Mouse (Mus musculus): ENCODE results near the gene Gm43191. TPM values are rescaled to one million over a fixed set of nuclear protein-coding genes. Genes with fewer than 3 reads are reported as not detected.
"Not testable (repeated sequence)": the region's sequence is repeated elsewhere in the genome, so short reads cannot be mapped to it uniquely, and the experiment has no call there.

Gene Gm43191
- polyA plus RNA-seq, 1 experiment, result not detected

DNA sequence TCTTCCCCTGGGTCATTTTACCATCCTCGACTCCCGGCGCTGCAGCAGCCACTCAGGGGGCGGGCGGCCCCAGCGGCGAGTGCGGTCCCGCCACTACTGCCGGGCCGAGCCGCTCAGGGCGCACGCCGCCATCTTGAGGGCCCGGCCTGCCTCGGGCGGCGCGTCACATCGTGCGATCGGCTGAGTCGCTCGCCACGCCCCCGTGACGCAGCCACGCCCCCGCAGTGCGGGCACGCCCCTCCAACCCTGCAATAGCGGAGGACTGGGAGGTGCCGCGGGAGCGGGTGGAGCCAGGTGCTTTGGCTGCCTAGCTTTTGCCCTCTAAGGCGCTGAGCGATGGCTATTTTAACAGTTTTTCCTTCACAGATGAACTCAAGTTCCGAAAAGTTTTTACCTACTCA is 18.6 kb downstream of the Gm43191 start, which contains the start of gene Mfsd14a:
Gene Mfsd14a (minus strand): TSS at position 215 of the 401 bp plus-strand sequence.
- peak; percentile 94 to 99 for DNase-seq (ENCODE audit: extremely low spot score in 1 of 2, low spot score in 1 of 2)

DNA sequence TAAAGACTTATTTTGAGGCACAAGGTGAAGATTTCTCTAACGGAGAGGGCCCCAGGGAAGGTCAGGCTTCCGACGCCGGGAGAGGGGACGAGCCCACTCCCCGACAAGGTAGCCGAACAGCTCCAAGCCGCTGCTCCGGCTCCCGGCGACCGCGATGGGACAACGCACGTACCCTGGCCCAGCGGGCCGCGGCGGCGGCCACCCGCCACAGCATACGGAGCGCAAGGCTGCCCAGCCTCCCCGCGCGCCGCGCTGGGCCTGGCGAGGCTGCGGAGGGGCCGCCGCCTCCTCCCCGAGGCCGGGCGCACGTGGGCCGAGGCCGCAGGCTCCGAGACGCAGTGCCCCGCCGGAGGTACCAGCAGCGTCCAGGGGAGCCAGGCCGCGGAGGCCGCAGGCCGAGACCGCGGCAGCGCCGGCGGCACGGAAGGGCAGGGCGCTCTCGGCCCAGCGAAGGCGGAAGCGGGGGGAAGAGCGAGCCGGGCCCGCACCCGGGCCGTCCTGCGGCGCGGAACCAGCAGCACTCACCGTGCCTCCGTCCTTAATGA is 19.1 kb downstream of the Gm43191 start:
- no peak for DNase-seq (ENCODE audit: extremely low spot score in 1 of 2, low spot score in 1 of 2)

DNA sequence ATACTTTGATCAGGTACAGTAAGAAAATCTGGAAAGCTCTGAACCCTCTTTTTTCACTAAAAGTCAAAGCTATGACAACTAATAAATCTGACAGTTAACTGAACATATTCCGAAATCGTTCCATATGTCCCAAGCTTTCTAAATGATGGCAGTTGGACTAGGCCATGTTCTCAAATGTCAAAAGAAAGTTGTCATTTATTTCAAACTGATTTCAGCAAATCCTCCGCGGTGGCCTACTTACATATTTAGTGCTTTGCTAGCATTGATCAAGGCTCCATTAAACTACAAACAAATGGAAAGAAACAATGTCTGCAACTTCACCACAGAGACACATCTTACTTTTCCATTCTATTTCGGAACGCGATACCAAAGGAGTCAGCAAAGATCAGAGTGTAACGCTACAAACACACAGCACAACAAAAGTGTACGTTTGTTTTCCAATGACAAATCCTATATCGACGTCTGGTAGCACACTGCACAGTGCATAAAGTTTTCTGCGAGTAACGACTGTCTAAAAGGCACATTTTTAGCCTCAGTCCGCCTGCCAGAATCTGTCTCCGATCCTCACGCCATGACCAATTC is 19.7 kb downstream of the Gm43191 start:
- no peak for DNase-seq (ENCODE audit: extremely low spot score in 1 of 2, low spot score in 1 of 2)

- DNase-seq (ENCODE audit: extremely low spot score in 1 of 2, low spot score in 1 of 2), result no peak
These were observed 21.1 kb downstream of the Gm43191 start for GRCm38 (mm10) chr3:116659856-116660430.

DNA sequence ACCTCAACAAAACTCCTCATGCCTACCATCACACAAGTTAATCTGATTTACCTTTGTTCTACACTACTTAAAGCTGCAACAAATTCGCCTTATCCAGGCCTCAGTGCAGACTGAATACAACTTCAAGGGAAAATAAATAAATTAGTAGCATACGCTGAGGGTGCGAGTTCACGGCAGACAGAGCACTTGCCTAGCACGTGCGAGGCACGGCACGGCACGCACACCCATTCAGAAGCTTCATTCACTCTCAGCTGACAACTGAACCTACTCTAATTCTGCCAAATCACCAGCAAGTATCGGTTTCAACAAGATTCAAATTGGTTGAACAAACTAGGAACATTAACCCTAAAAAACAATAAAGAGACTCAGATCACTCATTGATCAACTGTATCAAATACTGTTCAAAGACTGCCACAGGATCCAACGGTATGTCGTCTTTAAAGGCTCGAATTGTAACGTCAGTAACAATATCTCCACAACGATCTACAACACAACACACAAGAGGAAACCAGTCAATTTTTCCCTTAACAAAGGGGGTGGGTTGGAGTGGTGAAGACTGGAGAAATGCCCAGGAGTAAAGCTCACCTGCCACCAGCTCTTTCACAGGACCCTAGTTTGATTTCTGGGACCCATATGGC is 22.0 kb downstream of the Gm43191 start:
- DNase-seq (ENCODE audit: extremely low spot score in 1 of 2, low spot score in 1 of 2), result no peak

DNA sequence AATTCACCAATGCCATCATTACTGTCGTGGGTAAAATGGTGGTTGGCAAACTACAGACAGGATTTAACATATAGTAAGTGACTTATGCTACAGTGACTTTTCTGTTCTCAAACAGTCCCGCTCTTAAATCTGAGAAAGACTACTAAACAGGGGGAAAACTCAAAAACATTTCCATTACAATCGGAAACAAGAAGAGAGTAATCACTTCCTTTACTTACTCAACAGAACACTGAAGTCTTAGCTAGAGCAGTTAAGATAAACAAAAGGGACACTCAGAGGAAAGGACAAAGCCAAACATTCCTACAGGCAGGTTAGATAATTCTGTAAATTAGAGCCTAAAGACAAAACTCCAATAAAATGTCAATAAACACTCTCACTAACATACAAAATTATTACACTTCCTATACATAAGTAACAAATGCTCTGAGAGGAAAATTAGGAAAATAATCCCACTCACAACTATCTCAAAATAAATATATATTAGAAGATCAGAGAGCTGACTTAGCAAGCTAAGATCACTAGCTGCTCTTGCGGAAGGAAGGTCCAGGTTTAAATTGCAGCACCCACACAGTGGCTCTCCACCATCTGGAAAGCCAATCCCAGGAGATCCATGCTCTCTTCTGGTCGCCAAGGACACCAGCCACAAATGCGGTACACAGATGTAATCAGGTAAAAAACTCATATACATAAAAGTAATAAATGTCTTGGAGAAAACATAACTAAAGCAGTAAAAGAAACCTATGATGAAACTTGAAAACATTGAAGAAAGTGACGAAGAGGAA is 24.7 kb downstream of the Gm43191 start:
- no peak for DNase-seq (ENCODE audit: extremely low spot score in 1 of 2, low spot score in 1 of 2)

- not testable (repeated sequence) for DNase-seq (ENCODE audit: extremely low spot score in 1 of 2, low spot score in 1 of 2)
These were observed 27.0 kb downstream of the Gm43191 start for GRCm38 (mm10) chr3:116654051-116654450.

DNA sequence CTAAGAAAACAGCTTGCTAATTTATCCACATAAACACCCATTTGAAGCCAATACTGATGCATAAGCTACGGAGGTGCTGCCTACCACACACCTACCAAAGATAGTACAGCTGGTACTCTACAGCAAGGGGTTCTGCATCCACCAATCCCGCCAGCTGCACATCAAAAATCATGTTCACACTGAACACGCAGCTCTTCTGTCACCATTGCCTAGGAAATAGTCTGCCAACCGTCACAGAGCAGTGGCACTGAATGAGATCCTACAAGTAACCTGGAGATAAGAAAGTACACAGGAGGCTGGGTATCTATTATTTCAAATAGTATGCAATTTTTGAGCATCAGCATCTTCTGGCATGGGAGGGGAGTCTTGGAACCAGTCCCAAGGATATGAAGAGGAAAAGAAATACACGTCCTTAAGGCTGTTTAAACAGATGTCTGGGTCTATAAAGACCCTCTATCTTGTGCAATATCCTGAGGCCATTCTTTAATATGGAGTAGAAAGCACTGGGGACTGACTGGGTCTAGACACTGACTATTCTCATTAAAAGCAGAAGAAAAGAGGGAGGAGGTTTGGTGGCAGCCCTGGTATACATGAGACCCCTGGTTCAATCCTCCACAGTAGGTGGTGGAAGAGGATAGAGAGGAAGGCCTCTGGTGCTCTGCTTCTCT is 27.6 kb downstream of the Gm43191 start:
- DNase-seq (ENCODE audit: extremely low spot score in 1 of 2, low spot score in 1 of 2), result no peak

- peak in 1 of 2 experiments; percentile 34 for DNase-seq (ENCODE audit: extremely low spot score in 1 of 2, low spot score in 1 of 2)
These were observed 29.0 kb downstream of the Gm43191 start for GRCm38 (mm10) chr3:116652033-116652446.

- peak in 1 of 2 experiments; percentile 36 for DNase-seq (ENCODE audit: extremely low spot score in 1 of 2, low spot score in 1 of 2)
These were observed 30.4 kb downstream of the Gm43191 start for GRCm38 (mm10) chr3:116650698-116651097.

DNA sequence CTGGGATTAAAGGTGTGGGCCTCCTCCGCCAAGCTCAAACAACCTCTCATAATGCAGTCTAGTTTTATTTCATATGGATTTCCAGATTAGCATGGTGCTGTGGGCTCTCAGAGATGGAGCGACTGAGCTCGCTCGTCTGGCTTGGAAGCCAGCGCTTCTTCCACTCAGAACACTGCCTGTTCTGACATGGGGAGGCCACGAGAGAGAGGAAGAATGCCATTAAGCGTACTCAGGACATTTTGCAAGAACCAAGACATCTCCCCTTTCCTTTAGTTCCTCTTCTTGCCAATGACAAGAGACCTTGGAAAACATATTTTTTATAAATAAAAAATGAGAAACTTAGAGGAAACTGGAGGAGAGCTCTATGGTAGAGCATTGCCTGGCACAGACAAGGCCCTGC is 32.3 kb downstream of the Gm43191 start:
- DNase-seq (ENCODE audit: extremely low spot score in 1 of 2, low spot score in 1 of 2), result no peak

- DNase-seq (ENCODE audit: extremely low spot score in 1 of 2, low spot score in 1 of 2), result no peak
These were observed 34.7 kb downstream of the Gm43191 start for GRCm38 (mm10) chr3:116646387-116646786.

- DNase-seq (ENCODE audit: extremely low spot score in 1 of 2, low spot score in 1 of 2), result no peak
These were observed 38.7 kb downstream of the Gm43191 start for GRCm38 (mm10) chr3:116642373-116642772.

- no peak for DNase-seq (ENCODE audit: extremely low spot score in 1 of 2, low spot score in 1 of 2)
These were observed 39.2 kb downstream of the Gm43191 start for GRCm38 (mm10) chr3:116641811-116642371.

- DNase-seq (ENCODE audit: extremely low spot score in 1 of 2, low spot score in 1 of 2), result no peak
These were observed 41.0 kb downstream of the Gm43191 start for GRCm38 (mm10) chr3:116640024-116640423.

DNA sequence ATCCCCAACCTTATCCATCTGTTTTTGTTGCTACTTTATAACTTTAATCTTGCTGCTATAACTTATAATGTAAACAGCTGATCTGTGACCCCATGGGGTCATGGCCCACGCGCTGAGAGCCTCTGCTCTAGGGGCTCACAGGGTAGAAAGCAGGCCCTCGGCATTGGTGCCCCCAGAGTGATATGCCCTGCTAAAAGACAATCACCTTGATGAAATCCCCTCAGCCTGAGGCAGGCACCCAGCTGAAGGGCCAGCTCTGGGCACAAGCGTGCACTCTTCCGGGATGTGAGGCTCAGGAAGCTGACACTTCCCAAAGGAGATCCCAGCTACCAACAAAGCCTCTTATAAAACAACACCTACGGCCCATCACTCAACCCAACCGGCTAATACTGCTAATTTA is 42.5 kb downstream of the Gm43191 start:
- DNase-seq (ENCODE audit: extremely low spot score in 1 of 2, low spot score in 1 of 2), result no peak

- DNase-seq (ENCODE audit: extremely low spot score in 1 of 2, low spot score in 1 of 2), result no peak
These were observed 43.2 kb downstream of the Gm43191 start for GRCm38 (mm10) chr3:116637693-116638476.

- DNase-seq (ENCODE audit: extremely low spot score in 1 of 2, low spot score in 1 of 2), result no peak
These were observed 45.3 kb downstream of the Gm43191 start for GRCm38 (mm10) chr3:116635799-116636198.

DNA sequence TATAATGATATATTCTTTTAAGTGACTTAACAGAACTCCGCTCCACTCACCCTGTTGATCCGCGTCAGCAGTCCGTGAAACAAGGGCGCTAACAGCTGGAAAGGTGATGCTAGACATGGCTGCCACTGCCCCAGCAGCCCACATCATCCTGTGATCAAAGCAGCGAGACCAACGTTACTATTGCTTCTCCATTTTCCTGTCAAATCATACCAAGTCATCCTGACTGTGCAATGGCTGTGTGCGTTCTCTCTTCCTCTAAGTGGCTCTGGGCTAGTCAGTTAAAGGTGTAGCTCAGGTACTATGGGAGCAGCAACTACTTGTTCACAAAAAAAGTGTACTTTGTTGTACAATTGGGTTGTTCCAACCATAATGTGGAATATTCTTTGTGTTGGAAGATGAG is 46.2 kb downstream of the Gm43191 start:
- DNase-seq (ENCODE audit: extremely low spot score in 1 of 2, low spot score in 1 of 2), result no peak

Data from frontal cortex, adult 2 months (tissue).